Mouse (Mus musculus) adrenal gland, postnatal 25 days (tissue): ENCODE measurements around the gene Ndufs1. TPM values are rescaled to one million over a fixed set of nuclear protein-coding genes. Genes with fewer than 3 reads are reported as not detected.

Experiments
- DNase-seq: peaks from one replicate; pipeline ENCODE4 v3.0.0; 2021; ENCODE audit warnings: mixed read lengths
- microRNA-seq, 2 experiments: library from miRNA; unstranded; fragments of <30 nt; microRNA quantifications; one replicate each; pipeline ENCODE4 v1.2.0; 2021
- total RNA-seq: library from RNA; stranded (reverse); gene quantifications from 2 replicates; pipeline ENCODE4 v1.2.3, GENCODE M21; 2021

Ndufs1 gene
- total RNA-seq, 1 experiment from 2014 or later: 252 TPM

GRCm38 (mm10) chr1:63115540-63115939 is 61.1 kb downstream of the Ndufs1 start:
- DNase-seq: no peak

DNA sequence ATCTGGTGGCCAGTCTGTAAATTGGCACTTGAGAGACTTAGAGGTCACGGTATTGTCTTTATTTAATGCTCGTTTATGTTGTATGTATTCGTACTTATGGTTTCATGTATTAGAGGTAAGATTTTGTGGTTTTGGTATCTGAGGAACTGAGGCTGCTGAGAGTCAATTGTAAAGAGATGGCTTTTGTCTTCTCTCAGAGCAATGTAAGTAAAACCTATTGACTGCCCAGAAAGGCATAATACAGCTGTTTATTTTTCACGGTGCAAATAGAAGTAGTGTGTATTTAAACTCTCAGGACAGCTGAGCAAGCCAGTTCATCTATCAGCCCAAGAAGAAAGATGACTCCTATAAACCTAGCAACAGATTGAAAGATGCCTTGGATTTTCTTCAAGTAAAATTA is 61.5 kb downstream of the Ndufs1 start:
- no peak for DNase-seq

DNA sequence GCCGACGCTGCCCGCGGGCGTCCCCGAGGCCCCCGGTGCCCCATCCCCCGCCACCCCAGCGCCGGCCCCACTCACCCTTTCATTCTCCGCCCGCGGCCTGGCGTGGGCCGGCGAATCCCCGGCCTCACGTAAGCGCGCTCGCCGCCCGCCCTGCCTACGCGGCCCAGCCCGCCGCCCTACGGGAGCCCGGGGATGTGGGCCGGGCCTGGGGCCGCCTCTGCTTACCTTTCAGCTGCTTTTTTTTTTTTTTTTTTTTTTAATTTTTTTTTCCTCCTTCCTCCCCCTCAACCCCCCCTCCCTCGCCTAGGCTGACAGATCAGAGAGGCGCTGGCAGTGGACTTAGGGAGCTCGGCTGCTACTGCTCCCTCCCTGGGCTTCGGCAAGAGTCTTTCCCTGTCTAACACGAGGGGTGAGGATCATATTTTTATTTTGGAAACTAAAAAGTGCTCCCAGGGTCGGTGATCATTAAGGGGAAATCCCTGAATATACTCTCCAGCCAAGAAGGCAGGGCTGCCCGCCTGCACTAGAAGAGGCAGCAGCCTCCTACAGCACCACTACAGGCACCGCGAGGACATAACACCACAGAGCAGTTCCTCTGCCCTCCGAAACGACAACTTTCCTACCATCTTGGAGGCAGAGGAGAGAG is 62.4 kb downstream of the Ndufs1 start, which contains the start of gene Ino80d:
Gene Ino80d, minus strand, starts transcription at position 532 of the 646 bp plus-strand sequence.
- peak; percentile 73 for DNase-seq

DNA sequence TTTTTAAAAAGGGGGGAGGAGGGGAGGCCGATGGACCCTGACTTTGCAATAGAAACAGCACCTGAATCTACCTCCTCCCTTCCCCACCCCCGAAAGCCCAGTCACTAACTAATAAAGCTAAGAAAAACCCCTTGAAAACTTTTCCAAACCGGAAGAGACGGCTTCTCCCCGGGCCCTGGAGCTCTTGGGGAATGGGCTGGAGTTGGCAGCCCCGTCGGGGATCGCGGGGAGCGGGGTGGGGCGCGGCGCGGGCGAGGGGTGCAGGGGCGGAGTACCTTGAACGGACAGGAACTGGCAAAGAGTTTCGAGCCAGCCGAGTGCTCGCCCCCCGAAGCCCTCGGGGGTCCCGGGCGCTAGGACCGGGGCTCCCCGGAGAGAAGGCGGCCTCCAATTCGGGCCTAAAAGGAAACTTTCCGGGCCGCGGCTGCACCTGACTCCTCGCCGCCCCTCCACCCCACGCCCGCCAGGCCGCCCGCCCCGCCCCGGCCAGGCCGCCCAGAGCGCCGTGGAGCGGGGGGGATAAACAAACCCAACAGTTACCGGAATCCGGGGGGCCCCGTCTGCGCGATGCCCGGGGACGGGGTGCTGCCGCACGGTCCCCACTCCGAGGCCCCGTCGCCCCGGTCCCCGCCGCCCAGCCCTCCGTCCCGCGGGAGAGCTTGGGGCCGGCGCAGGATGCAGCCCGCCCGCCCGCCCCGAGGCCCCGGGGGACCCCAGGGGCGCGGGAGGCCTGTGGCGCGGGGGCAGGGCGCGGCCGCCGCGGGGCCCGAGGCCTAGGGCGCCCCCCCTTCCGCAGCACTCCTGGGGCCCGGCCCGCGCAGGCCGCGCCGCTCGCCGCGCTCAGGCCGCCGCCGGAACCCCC is 63.1 kb downstream of the Ndufs1 start:
- peak; percentile 65 for DNase-seq

DNA sequence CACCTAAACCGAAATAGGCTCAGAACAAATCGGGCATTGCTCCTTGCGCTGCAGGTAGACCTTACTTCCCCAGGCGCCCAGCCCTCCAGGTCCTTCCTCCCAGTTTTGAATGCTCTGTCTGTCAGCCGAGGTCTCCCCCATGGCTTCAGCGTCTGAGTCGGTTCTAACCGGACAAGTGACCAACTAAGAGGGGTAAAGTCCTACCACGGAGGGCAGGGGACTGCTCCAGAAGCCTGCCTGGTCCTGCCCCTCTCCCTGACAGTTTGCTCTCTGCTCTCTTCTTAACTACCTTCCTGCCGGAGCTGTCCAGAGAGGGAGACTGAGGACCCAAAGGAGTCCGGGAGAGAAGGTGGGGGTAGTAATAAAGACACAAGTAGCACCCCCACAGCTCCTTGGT is 63.8 kb downstream of the Ndufs1 start:
- peak; percentile 26 for DNase-seq

DNA sequence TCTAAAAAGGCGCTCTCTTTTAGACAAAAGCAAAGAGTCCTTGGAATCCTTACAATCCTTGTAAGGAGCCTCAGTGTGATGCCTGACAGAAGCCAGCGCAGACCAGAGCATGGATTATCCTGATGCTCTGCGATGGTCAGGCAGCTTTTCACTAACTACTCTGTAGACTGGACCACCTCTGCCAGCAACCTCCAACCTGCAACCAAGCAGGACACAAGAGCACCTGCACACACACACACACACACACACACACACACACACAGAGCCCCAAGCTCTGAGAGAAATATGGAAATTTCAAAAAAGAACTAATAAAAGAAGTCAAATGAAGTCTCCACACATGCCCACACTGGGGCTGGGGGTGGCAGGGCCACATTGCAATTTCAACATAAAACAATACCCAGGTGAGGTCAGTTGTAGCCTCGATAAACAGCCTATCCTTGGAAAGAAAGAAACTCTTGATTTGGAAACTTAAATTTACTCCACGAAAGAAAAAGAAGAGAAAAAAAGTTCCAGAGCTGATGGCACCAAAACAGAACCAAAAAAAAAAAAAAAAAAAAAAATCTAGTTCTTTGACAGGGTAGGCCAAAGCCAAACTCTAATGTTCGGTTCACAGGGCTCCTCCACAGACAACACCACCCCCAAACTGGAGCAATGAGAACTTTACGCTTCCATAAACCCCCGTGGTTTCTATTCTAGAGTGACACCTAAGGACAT is 64.3 kb downstream of the Ndufs1 start:
- DNase-seq: no peak

- DNase-seq: no peak
Observed at GRCm38 (mm10) chr1:63110536-63111285, 65.9 kb downstream of the Ndufs1 start.

DNA sequence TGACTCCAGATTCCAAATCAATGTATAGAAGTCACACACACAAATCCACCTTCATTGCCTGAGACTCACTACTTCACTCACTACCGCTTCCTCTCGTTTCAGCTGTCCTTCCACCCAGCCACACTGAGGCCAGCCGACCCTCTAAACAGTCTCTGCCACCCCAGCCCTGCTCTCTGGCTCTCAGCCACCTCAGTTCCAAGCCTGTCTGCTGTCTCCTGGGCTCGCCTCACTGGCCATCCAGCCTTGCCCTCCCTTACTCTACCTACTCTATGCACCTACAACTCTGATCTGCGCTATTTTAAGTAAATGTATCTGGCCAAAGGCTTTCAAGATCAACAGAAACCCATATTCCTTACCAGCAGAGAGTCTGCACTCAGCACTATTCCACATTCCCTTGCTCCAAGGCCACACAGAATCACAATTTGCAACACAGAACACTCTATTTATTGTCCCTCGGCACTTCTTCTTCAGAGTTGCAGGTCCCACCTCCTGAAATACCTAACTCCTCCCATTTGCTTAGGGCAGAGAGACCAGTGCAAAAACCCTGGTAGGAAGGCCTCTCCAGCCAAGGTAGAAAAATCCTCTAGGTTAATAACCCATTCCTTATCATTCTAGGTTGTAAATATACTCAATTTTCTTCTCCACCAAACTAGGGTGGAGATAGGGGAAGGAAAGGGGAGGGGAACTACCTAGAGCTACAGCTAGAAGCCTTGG is 68.9 kb downstream of the Ndufs1 start:
- no peak for DNase-seq

- no peak for DNase-seq
Observed at GRCm38 (mm10) chr1:63102758-63103451, 73.7 kb downstream of the Ndufs1 start.

- DNase-seq: no peak
Observed at GRCm38 (mm10) chr1:63100196-63100595, 76.4 kb downstream of the Ndufs1 start.

DNA sequence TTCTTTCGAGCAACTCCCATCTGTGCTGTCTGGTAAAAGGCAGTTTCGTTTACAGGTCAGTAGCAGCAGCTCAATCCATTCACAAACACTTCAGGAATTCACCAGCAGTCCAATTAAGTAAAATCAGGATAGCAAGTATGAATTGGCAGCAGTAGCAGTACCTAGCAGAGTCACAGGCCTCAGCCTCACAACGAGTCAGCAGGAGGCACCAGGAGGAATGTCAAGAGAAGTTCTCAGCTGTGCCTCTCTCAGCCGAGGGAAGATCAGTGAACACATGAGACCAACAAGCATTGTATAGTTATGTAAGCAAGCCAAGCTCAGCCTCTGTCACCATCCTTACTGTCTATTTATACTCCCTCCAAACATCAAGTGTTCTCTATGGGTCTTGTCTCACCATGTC is 77.8 kb downstream of the Ndufs1 start:
- DNase-seq: no peak

- DNase-seq: no peak
Observed at GRCm38 (mm10) chr1:63096071-63096470, 80.6 kb downstream of the Ndufs1 start.

Small RNA genes within 50 kb of the gene (microRNA-seq; reads per million reads assigned to microRNA genes)
- gene Gm24557 (0 reads per million in 2 experiments), gene Gm27512 (0 reads per million in 2 experiments)

Other genes with a start within 250 kb of the Ndufs1 start
- gene Ino80d, start 62.2 kb downstream of the Ndufs1 start, total RNA-seq: 30.2 and 36.2 TPM in 2 replicates
- gene Eef1b2, start within 50 bp of the Ndufs1 start, total RNA-seq: 577 and 595 TPM in 2 replicates
- gene Gpr1, start 37.7 kb upstream of the Ndufs1 start, total RNA-seq: 0.48 TPM in 1 of 2 replicates, not detected in the other
- gene Zdbf2, start 96.4 kb upstream of the Ndufs1 start, total RNA-seq: 10.6 and 12.4 TPM in 2 replicates